Mouse (Mus musculus) gastrocnemius, adult 2 months (tissue): ENCODE measurements around the gene Nms. TPM values are rescaled to one million over a fixed set of nuclear protein-coding genes. Genes with fewer than 3 reads are reported as not detected.

ENCODE experiments used
- DNase-seq: peaks from one replicate; pipeline ENCODE4 v3.0.0; 2022
- H3K27ac ChIP-seq: fragments of 200-600 bp; 2 replicates; pipeline ENCODE4 v1.8.1; 2022; ENCODE audit warnings: mild to moderate bottlenecking
- H3K4me3 ChIP-seq: fragments of 200-600 bp; 2 replicates; pipeline ENCODE4 v1.8.1; 2022; ENCODE audit warnings: mild to moderate bottlenecking, moderate library complexity
- CTCF ChIP-seq: fragments of 200-600 bp; IDR thresholded peaks from 2 replicates; pipeline ENCODE4 v1.8.1; 2022; ENCODE audit warnings: antibody characterized with exemption, mild to moderate bottlenecking, moderate library complexity
- intact Hi-C: fragments of 180-260 bp; cut with DNase I; formaldehyde crosslinking; loops from one replicate; pipeline ENCODE4 v1.15.1; 2025
- total RNA-seq, 2 experiments: library from RNA; stranded (reverse); gene quantifications; 2 replicates each; pipeline ENCODE4 v1.2.3; 2021

The Nms gene
- total RNA-seq, 2 experiments from 2014 or later = not detected

- H3K27ac ChIP-seq = no peak overlapping the region
- intact Hi-C loops = no loop called here
- H3K4me3 ChIP-seq = no peak overlapping the region
- TF ChIP-seq CTCF = no peak
- DNase-seq = no peak
Measured at GRCm38 (mm10) chr1:38971712-38972111, 32.8 kb downstream of the Nms start.

GRCm38 (mm10) chr1:38972986-38973592, 34.1 kb downstream of the Nms start:
- no peak overlapping the region for H3K27ac ChIP-seq
- intact Hi-C loops = no loop called here
- no peak for DNase-seq
- no peak for TF ChIP-seq CTCF
- no peak overlapping the region for H3K4me3 ChIP-seq

GRCm38 (mm10) chr1:38979953-38980352, 41.0 kb downstream of the Nms start:
- Histone ChIP-seq H3K4me3 (no peak overlapping the region), H3K27ac (no peak overlapping the region)
- DNase-seq = no peak
- TF ChIP-seq CTCF = no peak
- intact Hi-C loops = no loop called here

GRCm38 (mm10) chr1:38983870-38984269, 44.9 kb downstream of the Nms start:
- intact Hi-C loops = no loop called here
- Histone ChIP-seq H3K4me3 (no peak overlapping the region), H3K27ac (no peak overlapping the region)
- no peak for TF ChIP-seq CTCF
- DNase-seq = no peak

- Histone ChIP-seq H3K27ac (peak within 1 kb of the TSS; percentile 97), H3K4me3 (peak within 1 kb of the TSS; percentile 96; the same call in 1 of the 2 replicates)
- intact Hi-C loops = loop anchor here (5.0 kb wide), 1 partner anchor 592 kb away; the partner anchor contains the start of gene Rnf149
- no peak for TF ChIP-seq CTCF
- no peak for DNase-seq
Measured at GRCm38 (mm10) chr1:38985308-38985707, 46.4 kb downstream of the Nms start, which contains the start of gene Pdcl3. Gene Pdcl3, plus strand, starts transcription at chr1:38985608.

GRCm38 (mm10) chr1:38987080-38987864, 48.3 kb downstream of the Nms start:
- no peak for TF ChIP-seq CTCF
- intact Hi-C loops = loop anchor here (5.0 kb wide), 1 partner anchor 590 kb away; the partner anchor contains the start of gene Rnf149
- H3K4me3 ChIP-seq = peak overlapping the region; percentile 96
- DNase-seq = peak; percentile 97
- peak overlapping the region; percentile 97 for H3K27ac ChIP-seq

GRCm38 (mm10) chr1:38987865-38988211, 48.9 kb downstream of the Nms start:
- TF ChIP-seq CTCF = no peak
- peak overlapping the region; percentile 97 for H3K27ac ChIP-seq
- intact Hi-C loops = loop anchor here (5.0 kb wide), 1 partner anchor 589 kb away; the partner anchor contains the start of gene Rnf149
- peak overlapping the region; percentile 96 for H3K4me3 ChIP-seq
- no peak for DNase-seq

GRCm38 (mm10) chr1:38988357-38988756, 49.4 kb downstream of the Nms start:
- no peak for DNase-seq
- intact Hi-C loops = loop anchor here (5.0 kb wide), 1 partner anchor 589 kb away; the partner anchor contains the start of gene Rnf149
- peak overlapping the region; percentile 96 for H3K4me3 ChIP-seq
- no peak for TF ChIP-seq CTCF
- peak overlapping the region; percentile 97 for H3K27ac ChIP-seq

GRCm38 (mm10) chr1:38992365-38992764, 53.4 kb downstream of the Nms start:
- intact Hi-C loops = no loop called here
- TF ChIP-seq CTCF = no peak
- Histone ChIP-seq H3K4me3 (no peak overlapping the region), H3K27ac (no peak overlapping the region)
- DNase-seq = peak; percentile 41

Other genes with a start within 250 kb of the Nms start
- under 1 TPM; 0.15 to 0.73 TPM for gene Lonrf2, start 102.4 kb upstream of the Nms start, total RNA-seq
- under 1 TPM; 0.17 to 0.26 TPM for gene Chst10, start 41.0 kb upstream of the Nms start, total RNA-seq
- 10 to 100 TPM; 68.9 to 69.1 TPM for gene Pdcl3, start 46.5 kb downstream of the Nms start, total RNA-seq